Mouse (Mus musculus) CH12.LX (cell line): ENCODE measurements around the gene Tmem140. TPM values are rescaled to one million over a fixed set of nuclear protein-coding genes. Genes with fewer than 3 reads are reported as not detected.
A peak's percentile ranks its signal among the peaks of the same experiment; 100 is the strongest.

Experiments used
- DNase-seq: peaks from one replicate; pipeline ENCODE4 v3.0.0-alpha.2; 2013; ENCODE audit errors: extremely low read depth
- H3K27ac ChIP-seq: 2 replicates; pipeline ENCODE4 v1.5.1; 2012; ENCODE audit warnings: low read depth, mild to moderate bottlenecking, control low read depth, moderate library complexity; ENCODE audit not compliant: insufficient read depth
- H3K27me3 ChIP-seq: replicated peaks from 2 replicates; pipeline ENCODE3; 2012; ENCODE audit warnings: inconsistent platforms
- H3K36me3 ChIP-seq, 2 experiments: replicated peaks in 1 of 2; 2 replicates each; pipeline versions ENCODE3 to v1.6.1; 2012; ENCODE audit warnings: inconsistent platforms in 1 of 2, low read length in 1 of 2, mild to moderate bottlenecking in 1 of 2, mixed read lengths in 1 of 2, moderate library complexity in 1 of 2; ENCODE audit not compliant: control insufficient read depth in 1 of 2, insufficient read depth in 1 of 2
- H3K4me1 ChIP-seq, 2 experiments: 2 replicates each; pipeline ENCODE4 v1.6.1; 2012; ENCODE audit warnings: inconsistent platforms in 1 of 2, moderate library complexity in 1 of 2; ENCODE audit not compliant: insufficient read depth in 2 of 2, control insufficient read depth in 1 of 2
- H3K4me2 ChIP-seq: 2 replicates; pipeline ENCODE4 v1.6.1; 2012; ENCODE audit warnings: low read depth, mild to moderate bottlenecking, control low read depth; ENCODE audit not compliant: poor library complexity, insufficient read depth, severe bottlenecking
- H3K4me3 ChIP-seq, 3 experiments: fragments of 150-350 bp in 1 of 3; sonication (generic) in 1 of 3; replicated peaks in 1 of 3; 2 replicates each; pipeline versions ENCODE3 to v1.5.1; 2011 to 2012; ENCODE audit warnings: low read depth in 2 of 3, low read length in 2 of 3, mild to moderate bottlenecking in 2 of 3, moderate library complexity in 2 of 3, control low read depth in 1 of 3, improper control_type of control experiment in 1 of 3, inconsistent platforms in 1 of 3, mixed read lengths in 1 of 3; ENCODE audit not compliant: poor library complexity in 1 of 3
- H3K79me2 ChIP-seq: replicated peaks from 2 replicates; pipeline ENCODE4 v1.6.1; 2012; ENCODE audit warnings: mild to moderate bottlenecking, moderate library complexity; ENCODE audit not compliant: control insufficient read depth, poor library complexity, insufficient read depth, severe bottlenecking; ENCODE audit errors: extremely low read depth
- H3K9ac ChIP-seq: 2 replicates; pipeline ENCODE4 v1.6.1; 2012; ENCODE audit warnings: low read depth, mild to moderate bottlenecking, control low read depth, moderate library complexity; ENCODE audit not compliant: insufficient read depth
- H3K9me3 ChIP-seq: replicated peaks from 2 replicates; pipeline ENCODE3; 2012; ENCODE audit warnings: low read length, inconsistent platforms, mixed read lengths
- BHLHE40 ChIP-seq: IDR thresholded peaks from 2 replicates; pipeline ENCODE4 v1.6.1; 2011; ENCODE audit warnings: mild to moderate bottlenecking, low read depth, low read length, improper control_type of control experiment
- CTCF ChIP-seq, 2 experiments: IDR thresholded peaks in 1 of 2; conservative IDR thresholded peaks in 1 of 2; 2 replicates each; pipeline ENCODE4 v1.5.1; 2011 to 2012; ENCODE audit warnings: low read depth in 2 of 2, low read length in 2 of 2, improper control_type of control experiment in 1 of 2, inconsistent platforms in 1 of 2, mild to moderate bottlenecking in 1 of 2, moderate library complexity in 1 of 2
- E2F4 ChIP-seq: IDR thresholded peaks from 2 replicates; pipeline ENCODE4 v1.6.1; 2011; ENCODE audit warnings: low read depth, low read length, improper control_type of control experiment; ENCODE audit not compliant: insufficient replicate concordance
- ELF1 ChIP-seq: IDR thresholded peaks from 2 replicates; pipeline ENCODE4 v1.6.1; 2014; ENCODE audit warnings: low read depth, mild to moderate bottlenecking, inconsistent platforms, low read length, improper control_type of control experiment
- ETS1 ChIP-seq: conservative IDR thresholded peaks from 2 replicates; pipeline ENCODE4 v1.6.1; 2012; ENCODE audit warnings: low read depth, mild to moderate bottlenecking, inconsistent platforms, low read length, improper control_type of control experiment, moderate library complexity
- GABPA ChIP-seq: IDR thresholded peaks from 2 replicates; pipeline ENCODE4 v1.6.1; 2012; ENCODE audit warnings: low read depth, low read length, improper control_type of control experiment, inconsistent platforms; ENCODE audit not compliant: insufficient replicate concordance
- IRF4 ChIP-seq: IDR thresholded peaks from 2 replicates; pipeline ENCODE4 v1.6.1; 2014; ENCODE audit warnings: low read depth, mild to moderate bottlenecking, inconsistent platforms, low read length, improper control_type of control experiment
- JUN ChIP-seq: IDR thresholded peaks from 2 replicates; pipeline ENCODE4 v1.6.1; 2011; ENCODE audit warnings: low read depth, mild to moderate bottlenecking, low read length, improper control_type of control experiment, moderate library complexity; ENCODE audit not compliant: insufficient read depth
- MAZ ChIP-seq: IDR thresholded peaks from 2 replicates; pipeline ENCODE4 v1.6.1; 2012; ENCODE audit warnings: low read depth, mild to moderate bottlenecking, inconsistent platforms, low read length, improper control_type of control experiment, moderate library complexity
- MEF2A ChIP-seq: IDR thresholded peaks from 2 replicates; pipeline ENCODE4 v1.6.1; 2014; ENCODE audit warnings: low read depth, mild to moderate bottlenecking, inconsistent platforms, low read length, improper control_type of control experiment, borderline replicate concordance
- NELFE ChIP-seq: IDR thresholded peaks from 2 replicates; pipeline ENCODE4 v1.6.1; 2011; ENCODE audit warnings: low read depth, low read length, improper control_type of control experiment
- NRF1 ChIP-seq: IDR thresholded peaks from 2 replicates; pipeline ENCODE4 v1.6.1; 2014; ENCODE audit warnings: low read depth, mild to moderate bottlenecking, inconsistent platforms, low read length, improper control_type of control experiment, moderate library complexity
- POLR2A ChIP-seq: IDR thresholded peaks from 2 replicates; pipeline ENCODE4 v1.6.1; 2011; ENCODE audit warnings: low read depth, mild to moderate bottlenecking, improper control_type of control experiment, low read length
- POLR2AphosphoS2 ChIP-seq: IDR thresholded peaks from 2 replicates; pipeline ENCODE4 v1.6.1; 2011; ENCODE audit warnings: low read depth, low read length, improper control_type of control experiment
- RAD21 ChIP-seq: IDR thresholded peaks from 2 replicates; pipeline ENCODE4 v1.6.1; 2011; ENCODE audit warnings: low read depth, mild to moderate bottlenecking, low read length, improper control_type of control experiment, moderate library complexity
- SMC3 ChIP-seq: IDR thresholded peaks from 2 replicates; pipeline ENCODE4 v1.6.1; 2011; ENCODE audit warnings: low read depth, low read length, improper control_type of control experiment
- TCF12 ChIP-seq: IDR thresholded peaks from 2 replicates; pipeline ENCODE4 v1.6.1; 2014; ENCODE audit warnings: low read depth, mild to moderate bottlenecking, inconsistent platforms, low read length, improper control_type of control experiment
- ZC3H11A ChIP-seq: IDR thresholded peaks from 2 replicates; pipeline ENCODE4 v1.6.1; 2012; ENCODE audit warnings: low read depth, mild to moderate bottlenecking, inconsistent platforms, low read length, improper control_type of control experiment
- ZNF384 ChIP-seq: IDR thresholded peaks from 2 replicates; pipeline ENCODE4 v1.6.1; 2012; ENCODE audit warnings: low read depth, low read length, improper control_type of control experiment, inconsistent platforms
- dilution Hi-C: fragments of 300-500 bp; cut with MboI; formaldehyde crosslinking; loops from 2 replicates; pipeline ENCODE4 v1.14.3; 2020; ENCODE audit warnings: low sequenced_read_pairs; ENCODE audit not compliant: extremely low pct_unique_long_range_greater_than_20kb, extremely low pct_ligation_motif_present
- in situ Hi-C: fragments of 300-500 bp; cut with MboI; formaldehyde crosslinking; loops from 3 replicates; pipeline ENCODE4 v1.14.3; 2019; ENCODE audit warnings: low sequenced_read_pairs, low pct_ligation_motif_present, low pct_unique_long_range_greater_than_20kb, mixed read lengths
- polyA plus RNA-seq: library from polyadenylated mRNA; unstranded; fragments of >175 nt; gene quantifications from 2 replicates; pipeline ENCODE4 v1.2.1, GENCODE M21; 2012; ENCODE audit warnings: low read depth; ENCODE audit not compliant: insufficient read length
- total RNA-seq, 2 experiments: library from RNA; depleted of rRNA; stranded (reverse); fragments of 300-350 nt in 1 of 2; fragments of >200 nt in 1 of 2; gene quantifications; 2 replicates each; pipeline ENCODE4 v1.2.3; 2012 to 2014

Tmem140 gene
- total and polyA plus RNA-seq, 3 experiments: 1.2 to 3.6 (median 2.8) TPM

- Histone ChIP-seq H3K4me1 (peaks cover 0 to under 1% of the 10 kb centered on the region in 2 experiments; a peak in 1 of 4 replicates), H3K36me3 (no peaks in the 10 kb centered on the region), H3K9me3 (no peaks in the 10 kb centered on the region), H3K79me2 (no peaks in the 10 kb centered on the region), H3K4me3 (no peak overlapping the region), H3K27ac (no peak overlapping the region), H3K9ac (no peak overlapping the region), H3K4me2 (no peak overlapping the region), H3K27me3 (no peaks in the 10 kb centered on the region)
- in situ Hi-C loops: loop anchor here (5.0 to 10.0 kb wide), 3 partner anchors 165 to 627 kb away; no protein-coding TSS in a partner anchor
- dilution Hi-C loops: no loop called here
- TF ChIP-seq IRF4: peak; percentile 40; the same call in 1 of the 2 replicates
- TF ChIP-seq ZNF384: no peak
- no peak for TF ChIP-seq POLR2A
- TF ChIP-seq NRF1: 0 out of 2 replicates have a peak, but pooled peaks have one; percentile 10
- TF ChIP-seq GABPA: no peak
- TF ChIP-seq SMC3: peak; percentile 89
- TF ChIP-seq NELFE: peak; percentile 89; the same call in 1 of the 2 replicates
- peak; percentile 67 to 99 for TF ChIP-seq CTCF (conservative IDR thresholded peaks at IDR 0.05 in 1 of 2, IDR thresholded peaks at IDR 0.05 in 1 of 2; ENCODE audit: low read depth in 2 of 2, low read length in 2 of 2)
- peak; percentile 74; the same call in 1 of the 2 replicates for TF ChIP-seq MAZ
- no peak for TF ChIP-seq ETS1
- no peak for TF ChIP-seq JUN
- TF ChIP-seq TCF12: peak; percentile 51; the same call in 1 of the 2 replicates
- TF ChIP-seq POLR2AphosphoS2: no peak
- TF ChIP-seq BHLHE40: peak; percentile 67; the same call in 1 of the 2 replicates
- 0 out of 2 replicates have a peak, but pooled peaks have one; percentile 18 for TF ChIP-seq ELF1
- TF ChIP-seq ZC3H11A: peak; percentile 80
- TF ChIP-seq E2F4: no peak
- peak; percentile 92 for TF ChIP-seq RAD21
- peak; percentile 17; the same call in 1 of the 2 replicates for TF ChIP-seq MEF2A
- DNase-seq: peak; percentile 87
Measured at GRCm38 (mm10) chr6:34921941-34922340, 59.0 kb downstream of the Tmem140 start.

Other genes starting within 250 kb of the Tmem140 start
- gene Agbl3, start 82.7 kb upstream of the Tmem140 start, total RNA-seq (2012; rRNA removed): 1.5 and 1.9 TPM in 2 replicates
- 4.8 and 5.1 TPM in 2 replicates for gene Agbl3, start 82.7 kb upstream of the Tmem140 start, total RNA-seq (2014; rRNA removed)
- gene Agbl3, start 82.7 kb upstream of the Tmem140 start, polyA plus RNA-seq: 3.2 and 3.4 TPM in 2 replicates
- 7.9 and 8.3 TPM in 2 replicates for gene Cyren, start 14.9 kb downstream of the Tmem140 start, total RNA-seq (2012; rRNA removed)
- gene Cyren, start 14.9 kb downstream of the Tmem140 start, total RNA-seq (2014; rRNA removed): 5.9 and 9.7 TPM in 2 replicates
- gene Cyren, start 14.9 kb downstream of the Tmem140 start, polyA plus RNA-seq: 11.9 and 12.2 TPM in 2 replicates
- 19.8 and 26.5 TPM in 2 replicates for gene Wdr91, start 47.7 kb downstream of the Tmem140 start, total RNA-seq (2012; rRNA removed)
- 10.6 and 11.3 TPM in 2 replicates for gene Wdr91, start 47.7 kb downstream of the Tmem140 start, total RNA-seq (2014; rRNA removed)
- 19.2 and 23.8 TPM in 2 replicates for gene Wdr91, start 47.7 kb downstream of the Tmem140 start, polyA plus RNA-seq
- 0.08 and 0.17 TPM in 2 replicates for gene Stra8, start 57.0 kb downstream of the Tmem140 start, total RNA-seq (2012; rRNA removed)
- gene Stra8, start 57.0 kb downstream of the Tmem140 start, total RNA-seq (2014; rRNA removed): not detected in 2 replicates
- 0.55 and 0.77 TPM in 2 replicates for gene Stra8, start 57.0 kb downstream of the Tmem140 start, polyA plus RNA-seq
- 0.13 and 0.30 TPM in 2 replicates for gene Slc23a4, start 125.3 kb downstream of the Tmem140 start, total RNA-seq (2012; rRNA removed)
- gene Slc23a4, start 125.3 kb downstream of the Tmem140 start, total RNA-seq (2014; rRNA removed): 0.23 and 0.27 TPM in 2 replicates
- 0.21 and 0.59 TPM in 2 replicates for gene Slc23a4, start 125.3 kb downstream of the Tmem140 start, polyA plus RNA-seq